Mouse (Mus musculus): ENCODE results near the gene Cacng3. TPM values are rescaled to one million over a fixed set of nuclear protein-coding genes. Genes with fewer than 3 reads are reported as not detected.

Cacng3 gene
- total and polyA plus RNA-seq, 3 experiments = not detected

DNA sequence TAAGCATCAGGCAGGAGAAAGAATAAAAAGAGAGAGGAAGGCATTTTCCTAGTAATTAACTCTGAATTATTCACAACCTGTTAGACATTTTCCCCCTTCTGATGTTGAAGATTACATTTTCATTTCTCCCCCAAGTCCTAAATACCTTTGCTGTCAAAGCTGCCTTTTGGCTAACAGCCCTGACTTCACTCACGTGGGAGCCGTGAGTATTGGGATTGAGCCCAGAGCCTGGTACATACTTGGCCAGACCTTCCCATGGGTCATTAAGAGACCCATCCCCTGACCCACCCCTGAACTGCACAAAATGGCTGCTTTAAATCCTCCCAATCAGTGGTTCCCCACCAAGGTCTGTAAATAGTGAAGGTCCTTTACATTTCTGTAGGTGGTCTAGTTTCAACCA, 130.5 kb downstream of the Cacng3 start:
- H3K4me2 ChIP-seq (ENCODE audit: insufficient read depth, low read depth, poor library complexity, severe bottlenecking) = no peak overlapping the region
- no peak for TF ChIP-seq MYC (IDR thresholded peaks at IDR 0.05; ENCODE audit: low read depth, low read length)
- TF ChIP-seq KAT2A (IDR thresholded peaks at IDR 0.05; ENCODE audit: insufficient replicate concordance, low read length) = no peak
- TF ChIP-seq EP300 (IDR thresholded peaks at IDR 0.05; ENCODE audit: low read length) = no peak
- no peak for TF ChIP-seq ZC3H11A (IDR thresholded peaks at IDR 0.05; ENCODE audit: low read depth, low read length)
- TF ChIP-seq POLR2A (IDR thresholded peaks at IDR 0.05; ENCODE audit: low read depth, low read length) = no peak
- TF ChIP-seq NRF1 (IDR thresholded peaks at IDR 0.05; ENCODE audit: low read depth, low read length) = no peak
- TF ChIP-seq ZNF384 (IDR thresholded peaks at IDR 0.05; ENCODE audit: low read depth, low read length) = no peak
- TF ChIP-seq MAZ (IDR thresholded peaks at IDR 0.05; ENCODE audit: low read depth, low read length) = no peak
- H3K4me3 ChIP-seq (replicated peaks in 1 of 3; ENCODE audit: low read depth in 2 of 3, low read length in 2 of 3, poor library complexity in 1 of 3) = no peak overlapping the region
- H3K27ac ChIP-seq (ENCODE audit: insufficient read depth, low read depth) = no peak overlapping the region
- H3K4me1 ChIP-seq (ENCODE audit: control insufficient read depth in 1 of 2, insufficient read depth in 2 of 2) = no peaks in the 10 kb centered on the region
- in situ Hi-C loops (cut with MboI; ENCODE audit: low pct_ligation_motif_present, low pct_unique_long_range_greater_than_20kb, low sequenced_read_pairs) = no loop called here
- no peak for DNase-seq (ENCODE audit: extremely low read depth)
- dilution Hi-C loops (cut with MboI; ENCODE audit: extremely low pct_ligation_motif_present, extremely low pct_unique_long_range_greater_than_20kb, low sequenced_read_pairs) = no loop called here
- H3K27me3 ChIP-seq (replicated peaks) = peaks cover 75% of the 10 kb centered on the region
- H3K9ac ChIP-seq (ENCODE audit: insufficient read depth, low read depth) = no peak overlapping the region
- no peaks in the 10 kb centered on the region for H3K36me3 ChIP-seq (replicated peaks in 1 of 2; ENCODE audit: control insufficient read depth in 1 of 2, insufficient read depth in 1 of 2, low read length in 1 of 2)
- H3K79me2 ChIP-seq (replicated peaks; ENCODE audit: control insufficient read depth, extremely low read depth, insufficient read depth, poor library complexity, severe bottlenecking) = no peaks in the 10 kb centered on the region
- peaks cover 10% of the 10 kb centered on the region for H3K9me3 ChIP-seq (replicated peaks; ENCODE audit: low read length)

DNA sequence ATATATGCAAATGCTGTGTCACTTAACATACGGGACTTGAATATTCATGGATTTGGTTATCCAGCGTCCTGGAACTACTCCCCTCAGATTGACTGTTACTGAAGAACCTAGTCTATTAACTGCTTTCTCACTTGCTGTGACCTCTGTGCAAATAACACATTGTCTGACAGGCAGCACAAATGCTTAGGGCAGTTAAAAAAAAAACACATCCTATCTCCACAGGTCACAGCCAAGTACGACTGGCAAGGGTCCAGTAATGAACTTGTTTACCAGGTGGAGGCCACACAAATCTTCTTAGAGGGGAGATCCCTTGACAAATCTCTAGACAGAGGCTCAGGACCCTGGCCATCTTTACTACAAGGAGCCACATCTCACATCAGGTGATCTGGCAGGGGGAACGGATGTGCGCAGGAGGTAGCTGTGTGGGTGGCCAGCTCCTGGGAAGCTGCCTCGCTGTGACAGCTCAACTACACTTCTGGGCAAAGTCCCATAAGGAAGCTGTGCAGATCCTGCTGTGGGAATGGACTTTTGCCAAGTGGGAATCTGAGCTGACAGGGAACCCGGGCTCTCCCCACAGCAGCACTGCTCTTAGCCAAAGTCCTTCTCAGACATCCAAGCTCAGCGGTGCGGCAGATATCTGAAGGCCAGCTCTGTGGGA, 133.7 kb downstream of the Cacng3 start:
- DNase-seq (ENCODE audit: extremely low read depth) = no peak
- TF ChIP-seq MAZ (IDR thresholded peaks at IDR 0.05; ENCODE audit: low read depth, low read length) (no peak), E2F4 (IDR thresholded peaks at IDR 0.05; ENCODE audit: insufficient replicate concordance, low read depth, low read length) (no peak), CHD1 (IDR thresholded peaks at IDR 0.05; ENCODE audit: low read depth, low read length) (no peak), MYC (IDR thresholded peaks at IDR 0.05; ENCODE audit: low read depth, low read length) (no peak), TBP (conservative IDR thresholded peaks at IDR 0.05; ENCODE audit: low read depth, low read length) (no peak), CTCF (conservative IDR thresholded peaks at IDR 0.05 in 1 of 2, IDR thresholded peaks at IDR 0.05 in 1 of 2; ENCODE audit: low read depth in 2 of 2, low read length in 2 of 2) (no peak)
- Histone ChIP-seq H3K4me3 (replicated peaks in 1 of 3; ENCODE audit: low read depth in 2 of 3, low read length in 2 of 3, poor library complexity in 1 of 3) (no peak overlapping the region), H3K27me3 (replicated peaks) (peaks cover 84% of the 10 kb centered on the region), H3K4me2 (ENCODE audit: insufficient read depth, low read depth, poor library complexity, severe bottlenecking) (no peak overlapping the region), H3K4me1 (ENCODE audit: control insufficient read depth in 1 of 2, insufficient read depth in 2 of 2) (peaks cover 3 to 6% of the 10 kb centered on the region in 2 experiments; a peak in 2 of 4 replicates), H3K36me3 (replicated peaks in 1 of 2; ENCODE audit: control insufficient read depth in 1 of 2, insufficient read depth in 1 of 2, low read length in 1 of 2) (no peaks in the 10 kb centered on the region), H3K79me2 (replicated peaks; ENCODE audit: control insufficient read depth, extremely low read depth, insufficient read depth, poor library complexity, severe bottlenecking) (no peaks in the 10 kb centered on the region), H3K9ac (ENCODE audit: insufficient read depth, low read depth) (no peak overlapping the region), H3K9me3 (replicated peaks; ENCODE audit: low read length) (no peaks in the 10 kb centered on the region), H3K27ac (ENCODE audit: insufficient read depth, low read depth) (no peak overlapping the region)
- dilution Hi-C loops (cut with MboI; ENCODE audit: extremely low pct_ligation_motif_present, extremely low pct_unique_long_range_greater_than_20kb, low sequenced_read_pairs) (no loop called here), in situ Hi-C loops (cut with MboI; ENCODE audit: low pct_ligation_motif_present, low pct_unique_long_range_greater_than_20kb, low sequenced_read_pairs) (no loop called here)

DNA sequence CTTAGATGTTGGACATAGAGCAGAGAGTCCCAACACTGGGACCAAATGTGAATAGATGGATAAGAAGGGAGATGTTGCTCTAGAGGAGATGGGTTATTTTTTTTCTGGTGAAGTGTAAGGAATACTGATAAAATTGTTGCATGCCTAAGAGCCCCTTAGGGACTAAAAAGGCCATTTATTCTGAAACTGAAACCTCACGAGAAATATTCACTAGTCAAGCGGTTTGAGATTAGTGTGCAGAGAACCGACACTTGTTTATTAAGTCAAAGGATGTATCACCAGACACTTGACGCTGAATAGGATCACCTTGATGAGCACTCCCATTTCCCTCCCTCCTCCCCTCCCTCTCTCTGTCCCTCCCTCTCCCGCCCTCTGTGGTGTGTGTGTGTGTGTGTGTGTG, 136.2 kb downstream of the Cacng3 start:
- peak; percentile 65; the same call in 1 of the 2 replicates for TF ChIP-seq IRF4 (IDR thresholded peaks at IDR 0.05; ENCODE audit: low read depth, low read length)
- TF ChIP-seq CHD1 (IDR thresholded peaks at IDR 0.05; ENCODE audit: low read depth, low read length) = no peak
- peak; percentile 80 for TF ChIP-seq BHLHE40 (IDR thresholded peaks at IDR 0.05; ENCODE audit: low read depth, low read length)
- no peak for TF ChIP-seq ZC3H11A (IDR thresholded peaks at IDR 0.05; ENCODE audit: low read depth, low read length)
- no peak for TF ChIP-seq SIN3A (IDR thresholded peaks at IDR 0.05; ENCODE audit: low read length)
- no peak for TF ChIP-seq MEF2A (IDR thresholded peaks at IDR 0.05; ENCODE audit: borderline replicate concordance, low read depth, low read length)
- Histone ChIP-seq H3K36me3 (replicated peaks in 1 of 2; ENCODE audit: control insufficient read depth in 1 of 2, insufficient read depth in 1 of 2, low read length in 1 of 2) (no peaks in the 10 kb centered on the region), H3K79me2 (replicated peaks; ENCODE audit: control insufficient read depth, extremely low read depth, insufficient read depth, poor library complexity, severe bottlenecking) (no peaks in the 10 kb centered on the region), H3K9ac (ENCODE audit: insufficient read depth, low read depth) (no peak overlapping the region), H3K4me1 (ENCODE audit: control insufficient read depth in 1 of 2, insufficient read depth in 2 of 2) (peaks cover 3 to 6% of the 10 kb centered on the region in 2 experiments; a peak in 2 of 4 replicates), H3K27me3 (replicated peaks) (peaks cover 66% of the 10 kb centered on the region), H3K4me2 (ENCODE audit: insufficient read depth, low read depth, poor library complexity, severe bottlenecking) (peak overlapping the region; percentile 57; the same call in 1 of the 2 replicates), H3K9me3 (replicated peaks; ENCODE audit: low read length) (no peaks in the 10 kb centered on the region), H3K4me3 (replicated peaks in 1 of 3; ENCODE audit: low read depth in 2 of 3, low read length in 2 of 3, poor library complexity in 1 of 3) (peak overlapping the region in 1 of 3 experiments; percentile 16), H3K27ac (ENCODE audit: insufficient read depth, low read depth) (no peak overlapping the region)
- peak; percentile 14 for DNase-seq (ENCODE audit: extremely low read depth)
- dilution Hi-C loops (cut with MboI; ENCODE audit: extremely low pct_ligation_motif_present, extremely low pct_unique_long_range_greater_than_20kb, low sequenced_read_pairs) (no loop called here), in situ Hi-C loops (cut with MboI; ENCODE audit: low pct_ligation_motif_present, low pct_unique_long_range_greater_than_20kb, low sequenced_read_pairs) (no loop called here)

Data from CH12.LX (cell line).